Mouse (Mus musculus): ENCODE results near the gene Sox6.

DNA sequence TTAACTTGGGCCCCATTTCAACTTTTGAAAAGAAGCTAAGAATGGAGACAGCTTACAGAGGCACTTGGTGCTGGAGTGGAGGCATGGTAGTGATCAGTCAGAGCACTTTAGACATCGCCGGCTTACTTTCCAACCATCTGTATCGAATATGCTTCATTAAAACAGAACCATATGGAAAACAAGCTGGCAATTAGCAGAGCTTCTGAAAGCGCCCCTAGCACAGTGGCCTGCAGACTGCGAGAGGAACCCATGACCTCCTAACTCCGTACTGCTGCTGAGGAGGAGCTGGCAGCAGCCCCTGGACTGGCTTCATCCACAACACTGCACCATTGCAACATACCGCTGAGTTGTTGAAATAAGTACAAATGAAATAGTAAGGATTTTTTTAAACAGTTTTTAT, 148.7 kb downstream of the Sox6 start:
- no peak for TF ChIP-seq POLR2A (IDR thresholded peaks at IDR 0.05; ENCODE audit: borderline replicate concordance, low read depth, low read length)
- no peak for TF ChIP-seq CTCF (IDR thresholded peaks at IDR 0.05; ENCODE audit: low read depth, low read length)
